Mouse (Mus musculus) cerebellum, adult 9-10 months (tissue): Measurements from ENCODE around the gene Oas1h.
"Not testable (repeated sequence)": the region's sequence is repeated elsewhere in the genome, so short reads cannot be mapped to it uniquely, and the experiment has no call there.

ENCODE experiments used
- DNase-seq: peaks from one replicate; pipeline ENCODE4 v3.0.0; 2022

The Oas1h gene

GRCm38 (mm10) chr5:120861121-120861520 lies at the start of gene Oas1h:
Gene Oas1h, plus strand, starts transcription at chr5:120861421.
- no peak for DNase-seq

- peak; percentile 83 for DNase-seq
Observed at GRCm38 (mm10) chr5:120811951-120812819, 49.0 kb upstream of the Oas1h start, which contains the start of gene Oas1c. Gene Oas1c, minus strand, starts transcription at chr5:120812514.

- DNase-seq: no peak
Observed at GRCm38 (mm10) chr5:120813023-120813422, 48.2 kb upstream of the Oas1h start.

- peak; percentile 36 for DNase-seq
Observed at GRCm38 (mm10) chr5:120815949-120816348, 45.3 kb upstream of the Oas1h start.

GRCm38 (mm10) chr5:120818999-120819398 lies 42.2 kb upstream of the Oas1h start:
- DNase-seq: no peak

- no peak for DNase-seq
Observed at GRCm38 (mm10) chr5:120831031-120831430, 30.2 kb upstream of the Oas1h start.

GRCm38 (mm10) chr5:120833335-120834280 lies 27.6 kb upstream of the Oas1h start:
- DNase-seq: no peak

GRCm38 (mm10) chr5:120836731-120837585 lies 24.3 kb upstream of the Oas1h start:
- DNase-seq: peak; percentile 57

GRCm38 (mm10) chr5:120844713-120845112 lies 16.5 kb upstream of the Oas1h start:
- no peak for DNase-seq

GRCm38 (mm10) chr5:120847067-120847466 lies 14.2 kb upstream of the Oas1h start, which contains the start of gene Oas1f:
Gene Oas1f, plus strand, starts transcription at chr5:120847367.
- DNase-seq: no peak

- peak; percentile 28 for DNase-seq
Observed at GRCm38 (mm10) chr5:120849601-120850136, 11.6 kb upstream of the Oas1h start.

- DNase-seq: no peak
Observed at GRCm38 (mm10) chr5:120859241-120859640, 2.0 kb upstream of the Oas1h start.

GRCm38 (mm10) chr5:120865336-120865860 lies 4.2 kb downstream of the Oas1h start:
- no peak for DNase-seq

- DNase-seq: no peak
Observed at GRCm38 (mm10) chr5:120869436-120870015, 8.3 kb downstream of the Oas1h start.

GRCm38 (mm10) chr5:120870081-120870480 lies 8.9 kb downstream of the Oas1h start:
- DNase-seq: no peak

GRCm38 (mm10) chr5:120870782-120871181 lies 9.6 kb downstream of the Oas1h start:
- DNase-seq: no peak

- DNase-seq: no peak
Observed at GRCm38 (mm10) chr5:120871469-120871868, 10.2 kb downstream of the Oas1h start.

- peak; percentile 15 for DNase-seq
Observed at GRCm38 (mm10) chr5:120876839-120877238, 15.6 kb downstream of the Oas1h start.

- not testable (repeated sequence) for DNase-seq
Observed at GRCm38 (mm10) chr5:120877407-120877806, 16.2 kb downstream of the Oas1h start.

- DNase-seq: not testable (repeated sequence)
Observed at GRCm38 (mm10) chr5:120878803-120879202, 17.6 kb downstream of the Oas1h start.

- DNase-seq: not testable (repeated sequence)
Observed at GRCm38 (mm10) chr5:120881681-120882080, 20.5 kb downstream of the Oas1h start.
